Mouse (Mus musculus) spleen, postnatal 10 days (tissue): ENCODE measurements around the gene Cd52.

ENCODE experiments used
- DNase-seq, 2 experiments: peaks; one replicate each; pipeline ENCODE4 v3.0.0; 2021 to 2022; ENCODE audit warnings: low spot score in 2 of 2

Gene Cd52

GRCm38 (mm10) chr4:134091225-134091529 is 3.7 kb downstream of the Cd52 start:
- DNase-seq: no peak

DNA sequence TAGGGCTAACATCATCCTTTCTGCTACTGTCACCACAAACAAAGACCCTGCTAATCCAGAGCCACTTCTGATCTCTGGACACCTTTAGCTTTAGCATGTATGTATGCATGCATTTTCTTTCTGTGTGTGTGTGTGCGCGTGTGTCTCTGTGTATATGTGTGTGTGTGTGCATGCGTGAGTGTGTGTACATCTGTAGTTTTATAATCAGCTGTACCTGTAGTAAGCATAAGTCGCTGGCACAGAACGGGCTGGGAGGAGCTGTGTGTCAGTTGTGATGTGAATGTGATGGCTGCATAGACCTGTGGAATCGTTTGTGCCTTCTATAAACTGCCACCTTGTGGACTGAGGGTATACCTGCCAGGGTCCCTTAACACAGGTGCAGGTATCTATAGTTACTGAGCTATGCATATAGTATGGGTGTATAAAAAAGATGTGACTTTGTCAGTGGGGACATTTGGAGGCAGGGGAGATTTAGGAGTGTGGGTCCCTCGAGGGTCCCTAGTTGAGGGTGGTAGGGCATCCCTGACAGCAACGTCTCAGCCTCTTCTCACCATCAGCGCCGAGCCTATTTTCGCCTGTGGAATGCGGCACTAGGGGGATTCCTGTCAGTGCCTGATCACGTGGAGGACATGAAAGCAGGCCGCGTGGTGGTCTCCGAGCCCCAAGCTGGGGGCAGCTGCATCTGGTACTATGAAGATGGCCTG is 4.2 kb downstream of the Cd52 start:
- DNase-seq: no peak

GRCm38 (mm10) chr4:134089029-134089428 is 5.9 kb downstream of the Cd52 start:
- DNase-seq: no peak

DNA sequence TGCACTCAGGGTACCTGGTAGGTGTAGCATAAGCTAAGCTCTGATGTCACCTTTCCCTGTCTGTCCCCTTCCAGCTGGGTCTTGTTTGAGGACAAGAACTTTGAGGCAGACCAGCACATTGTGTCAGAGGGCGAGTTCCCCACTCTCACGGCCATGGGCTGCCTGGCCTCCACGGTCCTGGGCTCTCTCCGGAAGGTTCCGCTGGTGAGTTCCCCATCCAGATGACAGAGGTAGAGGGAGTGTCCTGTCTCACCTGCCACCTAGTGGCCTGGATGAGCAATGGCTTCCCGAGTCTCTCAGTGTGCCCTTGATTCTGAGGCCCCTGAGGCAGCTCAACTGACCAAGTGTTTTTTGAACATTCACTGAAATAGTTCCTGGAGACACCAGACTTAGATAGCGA is 7.5 kb downstream of the Cd52 start:
- peak in 1 of 2 experiments; percentile 63 for DNase-seq

- DNase-seq: no peak
Measured at GRCm38 (mm10) chr4:134084999-134085398, 9.9 kb downstream of the Cd52 start.

GRCm38 (mm10) chr4:134082460-134082859 is 12.4 kb downstream of the Cd52 start:
- DNase-seq: no peak

DNA sequence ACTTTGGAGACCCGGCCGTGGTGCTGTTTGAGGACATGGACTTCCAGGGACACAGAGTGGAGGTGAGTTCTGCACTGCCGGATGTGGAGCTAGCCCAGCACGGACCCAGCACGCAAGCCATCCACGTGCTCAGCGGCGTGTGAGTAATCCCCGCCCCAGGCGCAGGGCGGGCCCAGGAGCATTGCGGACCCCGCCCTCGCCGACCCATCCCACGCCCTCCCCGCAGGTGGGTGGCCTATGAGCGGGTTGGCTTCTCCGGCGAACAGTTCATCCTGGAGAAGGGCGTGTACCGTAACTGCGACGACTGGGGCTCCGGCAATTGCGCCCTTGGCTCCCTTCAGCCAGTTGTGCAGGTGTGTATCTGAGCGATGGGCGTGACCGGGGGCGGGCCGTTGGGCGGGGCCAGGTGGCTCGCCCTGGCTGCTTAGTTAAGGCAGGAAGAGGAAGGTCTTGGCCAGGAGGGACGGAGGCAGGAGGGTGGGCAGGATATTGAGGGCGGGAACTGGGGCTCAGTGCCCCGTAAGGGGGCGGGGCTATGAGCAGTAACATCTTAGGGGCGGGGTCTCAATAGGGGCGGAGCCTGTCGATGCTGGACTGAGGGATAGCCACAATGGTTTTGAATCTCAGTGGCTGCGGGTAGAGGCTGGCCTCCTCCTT is 13.0 kb downstream of the Cd52 start:
- DNase-seq: peak; percentile 67 to 89

- no peak for DNase-seq
Measured at GRCm38 (mm10) chr4:134080674-134081073, 14.2 kb downstream of the Cd52 start.

GRCm38 (mm10) chr4:134078694-134079093 is 16.2 kb downstream of the Cd52 start:
- peak in 1 of 2 experiments; percentile 52 for DNase-seq

DNA sequence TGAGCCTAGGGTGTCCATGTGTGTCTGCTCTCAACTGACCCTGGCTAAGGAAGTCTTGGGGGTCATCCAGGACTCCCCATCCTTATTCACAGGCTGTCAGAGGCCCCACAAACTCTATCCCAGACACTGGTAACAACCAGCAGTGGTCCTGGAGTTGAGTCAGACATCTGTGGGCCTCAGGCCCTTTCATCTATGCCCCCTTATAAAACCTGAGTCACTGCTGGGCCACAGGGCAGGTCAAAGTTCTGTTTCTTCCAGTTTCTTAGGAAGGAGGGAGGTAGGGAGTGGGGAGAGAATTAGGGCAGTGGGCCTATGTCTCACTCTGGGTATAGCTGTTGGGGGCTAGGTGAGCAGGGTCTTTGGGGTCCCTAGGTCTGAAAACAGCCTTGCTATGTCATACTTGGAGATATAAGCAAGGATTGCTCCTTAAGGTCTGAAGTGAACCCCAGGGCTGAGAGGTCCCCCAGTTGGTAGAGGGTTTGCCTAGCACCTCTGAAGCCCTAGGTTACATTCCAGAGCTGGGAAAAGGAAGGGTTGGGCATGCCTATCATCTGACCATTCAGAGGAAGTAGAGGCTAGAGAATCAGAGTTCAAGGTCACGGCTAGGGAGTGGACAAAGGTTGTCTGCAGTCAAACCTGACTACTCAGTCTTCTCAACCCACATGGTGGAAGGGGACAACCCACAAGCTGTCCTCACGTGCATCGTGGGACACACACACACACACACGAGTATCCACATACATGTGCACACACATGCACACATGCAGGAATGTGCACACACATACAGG is 25.9 kb downstream of the Cd52 start:
- DNase-seq: no peak

DNA sequence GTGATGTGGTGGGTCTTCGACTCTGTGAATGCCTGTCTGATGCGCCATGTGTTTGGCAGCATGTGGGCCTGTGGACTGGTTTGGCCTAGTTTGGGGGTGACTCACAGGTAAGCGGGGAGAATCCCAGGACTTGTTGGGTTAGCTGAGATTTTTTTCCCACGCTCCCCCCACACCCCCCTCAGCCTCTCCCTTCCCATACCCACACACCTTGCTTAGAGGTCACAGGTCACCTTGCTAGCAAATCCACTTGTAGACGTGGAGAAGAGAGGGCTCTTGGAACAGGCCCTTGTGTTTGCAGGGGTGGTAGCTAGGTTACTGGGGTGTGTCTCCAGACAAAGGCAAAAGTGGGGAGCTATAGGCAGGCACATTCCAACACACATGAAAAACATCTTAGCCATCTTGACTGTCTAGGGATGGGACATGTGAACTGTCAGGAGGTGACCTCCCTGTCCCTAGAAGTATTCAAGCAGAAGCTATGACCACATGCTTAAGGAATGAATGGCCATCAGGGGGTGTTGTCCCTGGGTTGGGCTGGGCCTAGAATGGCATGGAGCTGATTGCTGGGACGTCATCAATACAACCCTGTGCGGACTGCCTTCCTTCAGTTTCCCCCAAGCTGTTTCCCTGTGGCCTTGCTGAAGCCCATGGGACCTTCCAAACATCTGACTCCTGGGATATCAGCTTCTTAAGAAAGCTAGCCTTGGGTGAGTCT is 26.9 kb downstream of the Cd52 start:
- DNase-seq: no peak

- DNase-seq: no peak
Measured at GRCm38 (mm10) chr4:134067383-134067782, 27.5 kb downstream of the Cd52 start.

- no peak for DNase-seq
Measured at GRCm38 (mm10) chr4:134065431-134066004, 29.4 kb downstream of the Cd52 start.

DNA sequence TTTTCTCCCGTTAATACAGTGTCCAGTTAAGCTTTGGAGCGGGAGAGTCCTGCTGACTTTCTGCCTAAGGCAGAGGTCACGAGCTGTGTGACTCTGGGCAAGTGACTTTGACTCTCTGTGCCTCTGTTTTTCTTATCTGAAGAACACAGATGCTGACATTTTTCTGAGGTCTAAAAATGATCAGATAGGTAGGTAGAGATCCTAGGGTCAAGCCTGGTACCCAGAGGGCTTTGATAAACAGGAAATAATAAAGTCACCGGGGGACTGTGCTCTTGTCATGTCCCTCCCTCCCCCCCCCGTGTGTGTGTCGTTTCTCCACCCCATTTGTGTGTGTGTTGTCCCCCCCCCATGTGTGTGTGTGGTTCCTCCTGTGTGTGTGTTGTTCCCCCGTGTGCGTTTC is 32.3 kb downstream of the Cd52 start:
- DNase-seq: no peak

DNA sequence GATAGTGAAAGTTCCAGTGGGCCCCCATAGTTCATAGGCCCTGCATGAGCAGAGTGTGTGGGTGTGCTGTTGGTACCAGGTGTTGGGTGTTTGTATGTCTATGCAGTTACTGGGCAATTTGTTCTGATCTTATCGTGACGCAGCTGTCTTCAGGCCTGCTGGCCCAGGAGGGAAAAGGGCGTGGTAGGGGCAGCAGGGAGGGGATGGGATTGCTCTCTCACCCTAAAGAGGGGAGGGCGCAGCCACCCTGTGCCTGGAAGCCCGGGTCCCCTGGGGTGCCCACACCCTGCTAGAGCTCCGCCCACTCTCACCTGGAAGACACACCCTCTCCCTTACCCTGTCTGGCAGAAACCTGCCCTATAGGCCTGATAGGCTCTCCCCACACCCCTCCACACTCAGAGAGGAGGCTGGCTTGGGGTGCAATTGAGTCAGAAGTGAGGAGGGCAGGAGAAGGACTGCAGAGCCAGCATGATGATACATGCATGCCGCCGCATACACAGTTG is 32.9 kb downstream of the Cd52 start:
- DNase-seq: no peak

DNA sequence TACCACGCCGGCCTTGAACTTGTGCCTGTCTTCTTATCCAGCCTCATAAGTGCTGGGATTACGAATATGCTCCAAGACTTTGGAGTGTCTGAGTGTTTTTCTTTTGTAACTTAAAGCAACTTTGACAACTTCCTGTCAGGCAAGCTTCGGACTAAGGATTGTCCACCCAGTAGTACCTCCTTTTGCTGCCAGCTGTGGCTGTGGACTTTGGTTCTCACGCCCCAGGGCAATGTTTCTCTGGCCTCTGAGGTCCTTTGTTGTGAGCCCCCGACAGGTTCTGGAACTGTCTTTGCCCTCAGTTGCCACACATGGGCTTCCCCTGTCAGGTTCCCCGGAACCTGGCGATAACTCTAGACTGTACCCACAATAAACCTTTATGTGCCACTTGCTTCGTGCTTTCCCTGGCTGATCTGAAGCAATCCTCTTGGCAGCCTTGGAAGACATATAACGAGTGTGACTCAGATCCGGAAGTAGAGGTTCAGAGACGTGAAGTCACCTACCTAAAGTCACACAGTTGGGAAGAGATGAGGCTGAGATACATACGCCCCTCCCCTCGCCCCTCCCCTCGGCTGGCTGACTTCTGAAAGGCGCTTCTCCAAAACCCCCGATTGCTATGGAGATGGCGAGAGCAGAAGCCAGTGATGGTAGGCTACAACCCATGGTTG is 33.6 kb downstream of the Cd52 start:
- no peak for DNase-seq

GRCm38 (mm10) chr4:134060135-134060865 is 34.6 kb downstream of the Cd52 start, which contains the start of gene Crybg2:
Crybg2 (plus strand) TSS chr4:134060815.
- no peak for DNase-seq

GRCm38 (mm10) chr4:134058908-134059307 is 36.0 kb downstream of the Cd52 start:
- no peak for DNase-seq

DNA sequence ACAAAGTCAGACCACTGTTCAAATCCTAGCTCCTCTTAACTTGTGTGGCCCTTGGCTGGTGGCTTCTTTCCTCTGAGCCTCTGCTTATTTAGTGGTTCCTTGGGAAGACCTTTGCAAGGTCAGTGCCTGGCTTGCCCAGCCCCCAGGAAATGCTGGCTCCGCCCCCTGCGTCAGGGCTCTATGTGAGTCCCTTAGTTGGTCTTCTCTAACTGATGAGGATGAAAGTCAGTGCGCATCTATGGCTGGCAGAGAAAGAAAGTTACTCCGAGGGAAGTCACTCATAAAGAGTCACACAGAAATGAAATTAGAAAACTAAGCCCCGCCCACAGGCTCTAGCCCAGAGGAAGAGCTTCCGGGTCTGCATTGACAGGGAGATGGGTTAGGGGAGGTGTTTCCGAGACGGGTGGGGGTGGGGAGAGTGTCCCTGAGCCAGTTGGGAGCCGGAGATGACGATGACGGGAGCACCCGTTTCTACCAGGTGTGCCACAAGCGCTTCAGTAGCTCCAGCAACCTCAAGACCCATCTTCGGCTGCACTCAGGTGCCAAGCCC is 36.6 kb downstream of the Cd52 start:
- no peak for DNase-seq

GRCm38 (mm10) chr4:134053538-134053937 is 41.3 kb downstream of the Cd52 start, which contains the start of gene Zfp683:
Zfp683 (plus strand) TSS chr4:134053838.
- no peak for DNase-seq
